Mouse (Mus musculus) stomach, embryonic 15.5 days (tissue): ENCODE data around the gene Atp13a1. TPM values are rescaled to one million over a fixed set of nuclear protein-coding genes. Genes with fewer than 3 reads are reported as not detected.

ENCODE experiments used
- ATAC-seq: fragments of 200-750 bp; cut with Nextera tagmentation; 2 replicates; pipeline ENCODE4 v1.8.0; 2017; ENCODE audit warnings: low read depth, moderate number of reproducible peaks, moderate TSS enrichment; ENCODE audit not compliant: insufficient read depth, low FRiP score
- H3K27ac ChIP-seq: fragments of 300-500 bp; sonication (generic); 2 replicates; pipeline ENCODE4 v1.5.1; 2015; ENCODE audit warnings: mild to moderate bottlenecking, inconsistent platforms
- H3K27me3 ChIP-seq: fragments of 300-500 bp; sonication (generic); replicated peaks from 2 replicates; pipeline ENCODE4 v1.6.1; 2015; ENCODE audit warnings: inconsistent platforms
- H3K36me3 ChIP-seq: fragments of 300-500 bp; sonication (generic); 2 replicates; pipeline ENCODE4 v1.6.1; 2015; ENCODE audit warnings: inconsistent platforms
- H3K4me1 ChIP-seq: fragments of 300-500 bp; sonication (generic); 2 replicates; pipeline ENCODE4 v1.6.1; 2015; ENCODE audit warnings: inconsistent platforms
- H3K4me2 ChIP-seq: fragments of 300-500 bp; sonication (generic); 2 replicates; pipeline ENCODE4 v1.6.1; 2015; ENCODE audit warnings: mild to moderate bottlenecking, inconsistent platforms
- H3K4me3 ChIP-seq: fragments of 300-500 bp; sonication (generic); replicated peaks from 2 replicates; pipeline ENCODE4 v1.5.1; 2015; ENCODE audit warnings: inconsistent platforms
- H3K9ac ChIP-seq: fragments of 300-500 bp; sonication (generic); 2 replicates; pipeline ENCODE4 v1.6.1; 2015; ENCODE audit warnings: inconsistent platforms
- H3K9me3 ChIP-seq: fragments of 300-500 bp; sonication (generic); 2 replicates; pipeline ENCODE4 v1.6.1; 2016; ENCODE audit warnings: inconsistent platforms
- WGBS: fragments of 180-500 bp; shearing (Covaris S2); methylation state at CpG from one replicate; pipeline ENCODE4 v1.1.7; 2015; 5-methylcytosine and 5-hydroxymethylcytosine counted together
- polyA plus RNA-seq: library from polyadenylated mRNA; unstranded; fragments of >200 nt; fragmentation: Nextera tagmentation; extraction: Ambion mirVana; gene quantifications from 2 replicates; pipeline ENCODE4 v1.2.1, GENCODE M21; 2015

Gene Atp13a1
- polyA plus RNA-seq, 1 experiment from 2014 or later = 48.0 TPM

- ATAC-seq = no peak
- 83% methylated on average over 5 of the region's 5 CpGs for WGBS
- H3K4me2 ChIP-seq = no peak overlapping the region
- H3K4me3 ChIP-seq = no peak overlapping the region
- no peak overlapping the region for H3K9ac ChIP-seq
- H3K36me3 ChIP-seq = peaks cover 1% of the 10 kb centered on the region
- H3K4me1 ChIP-seq = peaks cover 16% of the 10 kb centered on the region
- no peaks in the 10 kb centered on the region for H3K27me3 ChIP-seq
- H3K9me3 ChIP-seq = no peaks in the 10 kb centered on the region
- H3K27ac ChIP-seq = no peak overlapping the region
These were observed 1.9 kb upstream of the Atp13a1 start for GRCm38 (mm10) chr8:69789105-69789504.

GRCm38 (mm10) chr8:69789731-69790130 is 1.2 kb upstream of the Atp13a1 start:
- Histone ChIP-seq H3K27me3 (no peaks in the 10 kb centered on the region), H3K9me3 (no peaks in the 10 kb centered on the region), H3K4me2 (peak overlapping the region; percentile 64; the same call in 1 of the 2 replicates), H3K27ac (no peak overlapping the region), H3K9ac (no peak overlapping the region), H3K4me3 (peak overlapping the region; percentile 87), H3K36me3 (peaks cover 7% of the 10 kb centered on the region), H3K4me1 (peaks cover 16% of the 10 kb centered on the region)
- 70% methylated on average over 5 of the region's 5 CpGs for WGBS
- ATAC-seq = no peak

- no peak for ATAC-seq
- H3K27me3 ChIP-seq = no peaks in the 10 kb centered on the region
- peak overlapping the region; percentile 89 for H3K27ac ChIP-seq
- H3K4me2 ChIP-seq = peak overlapping the region; percentile 64
- H3K9me3 ChIP-seq = no peaks in the 10 kb centered on the region
- H3K36me3 ChIP-seq = peaks cover 12% of the 10 kb centered on the region
- H3K4me1 ChIP-seq = peaks cover 16% of the 10 kb centered on the region
- H3K4me3 ChIP-seq = peak overlapping the region; percentile 87
- H3K9ac ChIP-seq = peak overlapping the region; percentile 83; the same call in 1 of the 2 replicates
- WGBS = 28% methylated on average over 11 of the region's 11 CpGs
These were observed 599 bp upstream of the Atp13a1 start for GRCm38 (mm10) chr8:69790364-69790763.

- Histone ChIP-seq H3K4me2 (peak overlapping the region; percentile 64), H3K9me3 (no peaks in the 10 kb centered on the region), H3K4me3 (peak overlapping the region; percentile 87), H3K36me3 (peaks cover 22% of the 10 kb centered on the region), H3K9ac (peak overlapping the region; percentile 83), H3K27me3 (no peaks in the 10 kb centered on the region), H3K4me1 (peaks cover 16% of the 10 kb centered on the region), H3K27ac (peak overlapping the region; percentile 89)
- WGBS = under 1% methylated on average over 47 of the region's 48 CpGs
- peak; percentile 50; the same call in 1 of the 2 replicates for ATAC-seq
These were observed 579 bp downstream of the Atp13a1 start for GRCm38 (mm10) chr8:69791415-69792068.

GRCm38 (mm10) chr8:69793666-69794065 is 2.7 kb downstream of the Atp13a1 start:
- Histone ChIP-seq H3K36me3 (peaks cover 44% of the 10 kb centered on the region), H3K4me2 (no peak overlapping the region), H3K27ac (no peak overlapping the region), H3K4me3 (no peak overlapping the region), H3K4me1 (peaks cover 16% of the 10 kb centered on the region), H3K27me3 (no peaks in the 10 kb centered on the region), H3K9ac (no peak overlapping the region), H3K9me3 (no peaks in the 10 kb centered on the region)
- ATAC-seq = no peak
- WGBS = 89% methylated on average over 4 of the region's 4 CpGs

GRCm38 (mm10) chr8:69794096-69794495 is 3.1 kb downstream of the Atp13a1 start:
- 90% methylated on average over 3 of the region's 3 CpGs for WGBS
- Histone ChIP-seq H3K4me1 (peaks cover 16% of the 10 kb centered on the region), H3K4me2 (no peak overlapping the region)

GRCm38 (mm10) chr8:69794901-69795300 is 3.9 kb downstream of the Atp13a1 start:
- Histone ChIP-seq H3K9me3 (no peaks in the 10 kb centered on the region), H3K9ac (no peak overlapping the region), H3K27me3 (no peaks in the 10 kb centered on the region), H3K4me1 (peaks cover 14% of the 10 kb centered on the region), H3K36me3 (peaks cover 55% of the 10 kb centered on the region), H3K4me3 (no peak overlapping the region), H3K4me2 (no peak overlapping the region), H3K27ac (no peak overlapping the region)
- no peak for ATAC-seq
- 95% methylated on average over 6 of the region's 6 CpGs for WGBS

More at GRCm38 (mm10) chr8:69794096-69794495, 3.1 kb downstream of the Atp13a1 start:
- no peaks in the 10 kb centered on the region for H3K9me3 ChIP-seq
- H3K9ac ChIP-seq = no peak overlapping the region
- H3K36me3 ChIP-seq = peaks cover 47% of the 10 kb centered on the region
- no peak overlapping the region for H3K27ac ChIP-seq
- ATAC-seq = no peak
- no peak overlapping the region for H3K4me3 ChIP-seq
- H3K27me3 ChIP-seq = no peaks in the 10 kb centered on the region

GRCm38 (mm10) chr8:69796721-69797345 is 5.9 kb downstream of the Atp13a1 start:
- no peaks in the 10 kb centered on the region for H3K9me3 ChIP-seq
- no peak overlapping the region for H3K27ac ChIP-seq
- H3K36me3 ChIP-seq = peaks cover 71% of the 10 kb centered on the region
- H3K9ac ChIP-seq = no peak overlapping the region
- ATAC-seq = no peak
- no peak overlapping the region for H3K4me2 ChIP-seq
- WGBS = 92% methylated on average over 16 of the region's 16 CpGs
- no peaks in the 10 kb centered on the region for H3K27me3 ChIP-seq
- peaks cover 12% of the 10 kb centered on the region for H3K4me1 ChIP-seq
- H3K4me3 ChIP-seq = no peak overlapping the region

- 96% methylated on average over 10 of the region's 10 CpGs for WGBS
- Histone ChIP-seq H3K4me3 (no peak overlapping the region), H3K27me3 (no peaks in the 10 kb centered on the region), H3K9ac (no peak overlapping the region), H3K4me1 (0 out of 2 replicates have a peak, but pooled peaks cover 5% of the 10 kb centered on the region), H3K36me3 (peaks cover 79% of the 10 kb centered on the region), H3K27ac (no peak overlapping the region), H3K4me2 (no peak overlapping the region), H3K9me3 (no peaks in the 10 kb centered on the region)
- ATAC-seq = no peak
These were observed 6.7 kb downstream of the Atp13a1 start for GRCm38 (mm10) chr8:69797661-69798060.

GRCm38 (mm10) chr8:69799261-69799660 is 8.3 kb downstream of the Atp13a1 start:
- H3K36me3 ChIP-seq = peaks cover 92% of the 10 kb centered on the region
- H3K9ac ChIP-seq = no peak overlapping the region
- no peak overlapping the region for H3K27ac ChIP-seq
- no peaks in the 10 kb centered on the region for H3K27me3 ChIP-seq
- no peaks in the 10 kb centered on the region for H3K4me1 ChIP-seq
- H3K9me3 ChIP-seq = no peaks in the 10 kb centered on the region
- 89% methylated on average over 8 of the region's 8 CpGs for WGBS
- ATAC-seq = no peak
- no peak overlapping the region for H3K4me3 ChIP-seq
- no peak overlapping the region for H3K4me2 ChIP-seq

GRCm38 (mm10) chr8:69799946-69800345 is 9.0 kb downstream of the Atp13a1 start:
- no peak overlapping the region for H3K27ac ChIP-seq
- H3K27me3 ChIP-seq = no peaks in the 10 kb centered on the region
- no peak overlapping the region for H3K4me2 ChIP-seq
- no peak overlapping the region for H3K9ac ChIP-seq
- H3K9me3 ChIP-seq = no peaks in the 10 kb centered on the region
- WGBS = 89% methylated on average over 5 of the region's 5 CpGs
- H3K4me3 ChIP-seq = no peak overlapping the region
- no peak for ATAC-seq
- peaks cover 87% of the 10 kb centered on the region for H3K36me3 ChIP-seq
- no peaks in the 10 kb centered on the region for H3K4me1 ChIP-seq

- WGBS = 93% methylated on average over 4 of the region's 4 CpGs
- Histone ChIP-seq H3K4me1 (no peaks in the 10 kb centered on the region), H3K9ac (no peak overlapping the region), H3K36me3 (peaks cover 90% of the 10 kb centered on the region), H3K27me3 (no peaks in the 10 kb centered on the region), H3K4me3 (no peak overlapping the region), H3K27ac (no peak overlapping the region), H3K9me3 (no peaks in the 10 kb centered on the region), H3K4me2 (no peak overlapping the region)
- no peak for ATAC-seq
These were observed 10.8 kb downstream of the Atp13a1 start for GRCm38 (mm10) chr8:69801796-69802195.
